Mouse (Mus musculus): ENCODE measurements at regions not wholly inside any gene's neighbourhood (a gene's known extent, or its start where the extent isn't known, plus 50 kb on each side); places are given as distances from the start of the nearest gene placed in this dataset.
A peak's percentile ranks its signal among the peaks of the same experiment; 100 is the strongest.

DNA sequence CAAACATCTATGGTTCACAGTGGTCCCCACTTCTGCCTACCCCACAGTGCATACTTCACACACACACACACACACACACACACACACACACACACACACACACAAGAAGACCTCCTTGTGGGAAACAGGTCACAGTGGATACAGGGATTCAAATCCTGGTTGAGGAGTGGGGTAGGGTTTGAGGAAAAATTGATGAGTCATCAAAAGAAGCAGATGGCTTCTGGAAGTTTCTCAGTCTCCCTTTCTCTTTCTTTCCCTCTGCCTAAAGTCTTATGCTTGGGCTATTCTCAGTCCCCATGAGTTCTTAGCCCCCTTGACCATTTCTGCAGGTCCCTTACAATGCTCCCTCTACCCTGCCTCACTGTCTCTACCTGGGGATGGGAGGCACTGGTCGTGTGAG lies 56.4 kb downstream of the Rassf10 start:
- no peak for ATAC-seq (ENCODE audit: poor library complexity, severe bottlenecking)

- no peak for ATAC-seq (ENCODE audit: poor library complexity, severe bottlenecking)
Observed at GRCm38 (mm10) chr7:113017092-113017755, 63.5 kb downstream of the Rassf10 start.

GRCm38 (mm10) chr7:113021412-113021811 lies 67.7 kb downstream of the Rassf10 start:
- ATAC-seq (ENCODE audit: poor library complexity, severe bottlenecking), result no peak

- ATAC-seq (ENCODE audit: poor library complexity, severe bottlenecking), result no peak
Observed at GRCm38 (mm10) chr7:113022516-113022915, 68.8 kb downstream of the Rassf10 start.

DNA sequence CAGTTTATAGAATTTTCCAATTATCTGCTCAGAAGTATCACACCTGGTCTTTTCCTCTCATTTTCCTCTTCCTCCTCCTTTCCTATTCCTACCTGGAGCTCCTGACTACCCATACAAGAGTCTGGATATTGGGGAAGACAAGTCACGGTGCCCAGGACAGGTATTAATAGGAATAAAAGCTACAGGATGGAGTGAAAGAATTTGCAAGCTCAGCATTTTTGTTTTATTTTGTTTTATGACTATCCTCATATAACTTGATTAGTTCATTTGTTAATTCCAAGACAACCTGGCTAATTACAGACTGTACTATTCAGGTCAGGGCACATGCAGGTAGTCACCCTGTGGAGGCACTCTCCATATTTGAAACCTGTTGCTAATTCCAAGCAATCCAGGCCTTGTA lies 72.0 kb downstream of the Rassf10 start:
- ATAC-seq (ENCODE audit: poor library complexity, severe bottlenecking), result no peak

DNA sequence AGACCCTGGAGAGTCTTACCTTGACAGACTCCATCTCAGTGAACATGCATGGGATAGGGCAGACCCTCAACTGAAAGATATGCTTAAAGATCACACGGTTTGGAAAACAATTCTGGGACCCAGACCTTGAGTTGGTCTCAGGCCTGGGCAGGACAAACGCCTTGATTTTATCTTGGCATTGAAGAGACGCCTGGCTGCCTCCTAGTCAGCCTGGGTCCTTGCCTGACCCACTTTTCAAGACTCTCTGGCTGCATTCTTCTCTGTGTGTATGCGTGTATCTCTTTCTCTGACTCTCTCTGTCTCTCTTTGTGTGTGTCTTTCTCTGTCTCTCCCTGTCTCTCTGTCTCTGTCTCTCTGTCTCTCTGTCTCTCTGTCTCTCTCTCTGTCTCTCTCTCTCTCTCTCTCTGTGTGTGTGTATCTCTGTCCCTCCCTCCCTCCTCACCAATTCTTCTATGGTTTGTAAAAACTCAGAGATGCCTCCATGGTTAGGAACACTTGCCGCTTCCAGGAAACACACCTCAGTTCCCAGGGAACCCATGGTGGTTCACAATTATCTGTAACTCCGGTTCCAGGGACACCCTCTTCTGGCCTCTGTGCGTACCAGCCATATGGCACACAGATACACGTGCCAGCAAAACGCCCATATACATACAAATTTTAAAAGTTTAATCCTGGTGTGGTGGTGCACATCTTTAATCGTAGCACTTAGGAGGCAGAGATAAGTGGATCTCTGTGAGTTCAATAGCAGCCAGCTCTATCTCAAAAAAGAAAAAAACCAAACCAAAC lies 72.7 kb downstream of the Rassf10 start:
- ATAC-seq (ENCODE audit: poor library complexity, severe bottlenecking), result no peak

- ATAC-seq (ENCODE audit: poor library complexity, severe bottlenecking), result no peak
Observed at GRCm38 (mm10) chr7:113027125-113027801, 73.5 kb downstream of the Rassf10 start.

- ATAC-seq (ENCODE audit: poor library complexity, severe bottlenecking), result no peak
Observed at GRCm38 (mm10) chr7:113030053-113030752, 76.4 kb downstream of the Rassf10 start.

- ATAC-seq (ENCODE audit: poor library complexity, severe bottlenecking), result no peak
Observed at GRCm38 (mm10) chr7:113035751-113036150, 82.0 kb downstream of the Rassf10 start.

- ATAC-seq (ENCODE audit: poor library complexity, severe bottlenecking), result peak; percentile 85
Observed at GRCm38 (mm10) chr7:113037825-113038613, 84.3 kb downstream of the Rassf10 start.

DNA sequence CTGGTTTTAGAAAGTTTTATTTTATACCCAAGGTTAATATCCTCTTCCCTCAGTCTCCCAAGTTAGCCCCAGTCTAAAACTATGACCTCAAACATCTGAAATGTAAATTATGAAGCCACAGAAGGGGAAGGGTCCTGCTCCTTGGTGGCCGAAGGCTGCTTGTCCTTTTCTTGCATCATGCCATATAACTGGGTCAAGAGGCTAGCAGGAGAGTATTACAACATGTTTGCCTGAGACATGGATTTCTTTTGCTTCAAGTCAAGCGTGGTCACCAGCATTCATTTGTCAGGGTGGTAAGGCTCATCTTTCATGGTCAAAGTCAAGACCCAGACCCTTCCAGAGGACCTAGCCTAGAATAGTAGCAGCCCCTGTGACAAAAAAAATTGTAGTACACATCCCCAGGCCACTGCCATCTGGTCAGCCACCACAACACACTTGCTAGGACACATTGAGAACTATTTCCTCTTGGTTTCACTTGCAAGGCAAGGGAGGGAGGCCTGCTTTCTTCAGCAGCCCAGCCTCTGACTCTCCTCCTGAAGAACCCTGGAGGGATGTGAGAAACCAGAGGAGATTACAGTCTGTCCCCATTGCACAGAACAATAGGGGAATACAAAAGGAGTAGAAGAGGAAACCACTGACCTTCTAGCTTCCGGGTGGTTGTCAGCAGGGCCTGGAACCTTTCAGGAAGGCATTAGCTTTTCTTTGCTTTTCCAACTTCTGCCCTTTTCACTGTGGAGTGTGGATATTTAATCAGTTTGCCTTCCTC lies 85.3 kb downstream of the Rassf10 start:
- peak; percentile 19; the same call in 1 of the 2 replicates for ATAC-seq (ENCODE audit: poor library complexity, severe bottlenecking)

GRCm38 (mm10) chr7:113045613-113046159 lies 91.9 kb downstream of the Rassf10 start:
- ATAC-seq (ENCODE audit: poor library complexity, severe bottlenecking), result peak; percentile 84

DNA sequence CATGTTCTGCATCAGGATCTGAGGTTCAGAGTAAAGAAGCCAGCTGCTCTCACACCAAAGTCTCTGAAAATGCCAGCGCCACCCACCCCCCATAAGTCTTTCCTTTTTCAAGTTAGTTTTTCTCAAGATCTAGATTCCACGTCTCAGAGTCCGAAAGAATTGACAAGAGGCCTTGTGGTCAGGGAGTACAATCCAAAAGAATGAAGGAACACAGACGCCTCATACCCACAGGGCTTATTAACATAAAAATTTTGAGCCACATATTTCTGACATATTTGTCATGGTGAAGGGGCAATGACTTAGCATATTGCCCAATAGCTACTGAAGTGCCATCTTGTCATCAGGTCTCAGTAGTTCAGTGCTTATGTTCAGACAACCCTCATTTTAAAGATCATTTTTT lies 92.6 kb downstream of the Rassf10 start:
- peak; percentile 37 for ATAC-seq (ENCODE audit: poor library complexity, severe bottlenecking)

- peak; percentile 53 for ATAC-seq (ENCODE audit: poor library complexity, severe bottlenecking)
Observed at GRCm38 (mm10) chr7:113047583-113047982, 93.8 kb downstream of the Rassf10 start.

DNA sequence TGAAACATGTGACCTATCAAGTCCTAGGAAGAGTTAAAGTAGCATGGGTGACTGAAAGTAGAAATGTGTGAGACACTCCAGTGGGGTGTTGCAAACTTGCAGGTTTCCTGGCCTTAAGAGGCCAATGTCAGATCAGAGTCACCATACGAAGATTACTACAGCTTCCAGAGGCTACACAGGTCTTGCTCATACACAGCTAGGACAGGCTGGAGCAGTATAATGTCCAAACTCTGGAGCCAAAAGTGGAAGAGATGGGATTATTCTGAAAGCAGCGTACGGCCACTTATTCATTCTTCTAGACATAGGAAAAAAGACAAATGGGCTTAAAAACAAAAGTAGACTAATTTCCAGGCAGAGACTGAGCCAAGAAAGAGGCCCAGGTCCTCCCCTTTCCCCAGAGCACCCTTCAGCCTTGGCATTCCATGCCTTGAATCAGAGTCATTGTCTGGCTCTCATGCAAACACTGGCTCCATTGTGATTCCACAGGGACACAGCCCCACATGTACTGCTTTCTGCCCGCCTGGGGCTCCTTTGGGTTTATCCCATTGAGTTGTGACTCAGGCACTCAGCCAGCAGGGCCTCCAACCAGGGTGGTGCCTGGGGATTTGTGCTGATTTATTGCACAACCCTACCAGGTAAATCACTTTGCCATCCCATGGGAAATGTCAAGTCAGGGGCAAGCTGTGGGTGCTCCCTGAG lies 94.5 kb downstream of the Rassf10 start:
- ATAC-seq (ENCODE audit: poor library complexity, severe bottlenecking), result no peak

GRCm38 (mm10) chr7:113049440-113049839 lies 95.7 kb downstream of the Rassf10 start:
- no peak for ATAC-seq (ENCODE audit: poor library complexity, severe bottlenecking)

GRCm38 (mm10) chr7:113052952-113053351 lies 99.2 kb downstream of the Rassf10 start:
- ATAC-seq (ENCODE audit: poor library complexity, severe bottlenecking), result no peak

- ATAC-seq (ENCODE audit: poor library complexity, severe bottlenecking), result no peak
Observed at GRCm38 (mm10) chr7:113056421-113056820, 102.7 kb downstream of the Rassf10 start.
